Mouse (Mus musculus) heart, postnatal 10 days (tissue): ENCODE results near the gene Hils1. TPM values are rescaled to one million over a fixed set of nuclear protein-coding genes. Genes with fewer than 3 reads are reported as not detected.
A peak's percentile ranks its signal among the peaks of the same experiment; 100 is the strongest.

Source experiments
- DNase-seq, 2 experiments: peaks; one replicate each; pipeline ENCODE4 v3.0.0; 2021
- intact Hi-C: fragments of 180-260 bp; cut with DNase I; formaldehyde crosslinking; loops from one replicate; pipeline ENCODE4 v1.15.1; 2025
- total RNA-seq, 2 experiments: library from RNA; stranded (reverse); gene quantifications; 2 replicates each; pipeline ENCODE4 v1.2.3; 2021

Gene Hils1
- total RNA-seq, 2 experiments from 2014 or later, result not detected

- intact Hi-C loops, result no loop called here
- DNase-seq, result no peak
Observed at GRCm38 (mm10) chr11:94985822-94986221, 18.4 kb downstream of the Hils1 start.

- DNase-seq, result peak in 1 of 2 experiments; percentile 8
- intact Hi-C loops, result no loop called here
Observed at GRCm38 (mm10) chr11:94986435-94986834, 19.0 kb downstream of the Hils1 start.

GRCm38 (mm10) chr11:94987341-94987740 lies 19.9 kb downstream of the Hils1 start:
- peak in 1 of 2 experiments; percentile 7 for DNase-seq
- intact Hi-C loops, result no loop called here

DNA sequence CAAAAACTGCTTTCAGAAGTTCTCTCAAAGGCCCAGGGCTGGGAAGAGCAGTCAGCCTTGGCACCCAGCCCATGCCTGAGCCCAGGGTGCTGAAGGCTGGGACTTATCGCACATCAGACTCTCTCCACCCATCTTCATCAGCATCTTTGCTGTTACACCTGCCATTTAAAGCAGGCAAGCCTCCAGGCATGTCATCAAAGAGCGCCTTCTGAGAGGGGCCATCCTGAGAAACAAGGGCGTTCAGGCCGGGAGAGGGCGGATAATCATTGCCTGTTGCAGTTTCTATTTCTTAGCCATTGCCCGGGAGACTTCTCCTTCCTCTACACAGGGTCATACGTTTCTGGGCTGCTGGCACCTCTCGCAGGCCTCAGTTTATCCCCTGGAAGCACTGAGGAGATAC lies 20.5 kb downstream of the Hils1 start:
- intact Hi-C loops, result no loop called here
- DNase-seq, result peak in 1 of 2 experiments; percentile 22

- intact Hi-C loops, result loop anchor here (1.0 kb wide), 1 partner anchor 10 kb away; no protein-coding TSS in a partner anchor
Observed at GRCm38 (mm10) chr11:94988780-94989561, 21.6 kb downstream of the Hils1 start.

GRCm38 (mm10) chr11:94989562-94990017 lies 22.2 kb downstream of the Hils1 start:
- DNase-seq, result peak; percentile 91
- intact Hi-C loops, result loop anchor here (1.0 kb wide), 1 partner anchor 10 kb away; no protein-coding TSS in a partner anchor

More at GRCm38 (mm10) chr11:94988780-94989561, 21.6 kb downstream of the Hils1 start:
- DNase-seq, result peak; percentile 54 to 67

DNA sequence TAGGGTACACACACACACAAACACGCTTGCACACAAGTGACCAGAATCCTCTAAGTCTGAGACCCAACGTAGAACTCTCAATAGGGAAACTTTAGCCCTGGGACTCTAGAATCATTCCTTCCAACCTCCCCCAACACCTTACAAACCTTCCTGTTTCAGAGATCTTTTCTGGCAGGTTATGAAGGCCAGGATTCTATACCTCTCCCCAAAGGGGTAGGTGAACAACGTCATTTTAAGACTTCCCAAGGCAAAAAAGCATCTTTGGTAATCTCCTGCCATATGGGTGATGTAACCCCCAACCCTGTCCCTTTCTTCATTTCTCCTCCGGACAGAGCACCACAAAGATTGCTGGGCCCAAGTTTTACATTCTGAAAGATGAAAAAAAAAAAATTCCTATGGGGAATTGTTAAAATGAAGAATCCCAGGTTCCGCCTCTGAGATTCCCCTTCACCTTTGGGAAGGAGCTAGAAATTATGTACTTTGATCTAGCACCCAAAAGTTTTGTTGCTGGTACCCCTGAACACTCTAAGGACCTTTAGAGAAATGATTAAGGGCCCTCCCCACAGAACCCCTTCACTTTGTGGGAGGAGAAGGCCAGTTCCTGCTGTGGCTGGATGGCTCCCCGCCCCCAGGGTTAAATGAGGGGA lies 22.8 kb downstream of the Hils1 start:
- DNase-seq, result no peak
- intact Hi-C loops, result no loop called here

DNA sequence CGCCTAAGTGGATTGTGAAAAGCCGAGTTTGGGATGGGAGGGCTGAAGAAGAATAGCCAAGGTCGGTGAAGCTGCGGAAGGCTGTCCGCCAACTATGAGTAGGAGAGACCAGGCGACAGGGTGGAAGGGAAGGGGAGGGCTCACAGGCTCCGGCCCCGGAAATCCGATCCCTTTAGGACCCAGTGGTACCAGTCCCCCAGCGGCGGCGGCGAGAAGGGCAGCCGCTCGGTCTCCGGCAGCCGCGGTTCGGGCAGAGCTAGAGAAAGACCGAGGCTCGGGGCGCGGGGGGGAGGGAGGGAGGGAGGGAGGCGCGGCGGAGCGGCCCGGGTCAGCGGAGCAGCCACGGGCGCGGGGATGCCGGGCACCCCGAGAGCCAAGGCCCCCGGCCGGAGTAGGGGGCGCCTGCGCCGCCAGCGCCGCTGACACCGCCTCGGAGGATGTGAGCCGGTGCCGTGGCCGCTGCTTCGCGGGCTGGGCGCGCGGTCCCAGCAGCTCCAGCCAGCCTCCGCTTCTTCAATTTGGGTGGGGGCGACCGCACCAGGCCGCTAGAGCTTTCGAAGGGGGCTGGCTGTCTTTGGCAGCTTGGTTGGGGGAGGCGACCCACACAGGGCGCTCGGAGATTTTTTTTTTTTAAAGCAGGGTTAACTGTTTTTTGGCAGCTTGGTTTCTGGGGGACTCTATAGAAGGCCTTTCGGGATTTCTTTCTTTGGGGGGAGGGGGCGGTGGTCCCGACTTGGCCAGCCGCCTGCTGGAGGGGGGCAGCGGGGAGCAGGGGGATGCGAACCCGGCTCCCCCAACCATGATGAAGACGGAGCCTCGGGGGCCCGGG lies 23.6 kb downstream of the Hils1 start, which contains the start of gene Ppp1r9b:
Gene Ppp1r9b (plus strand): TSS at position 287 of the 829 bp plus-strand sequence.
- DNase-seq, result peak; percentile 96
- intact Hi-C loops, result no loop called here

GRCm38 (mm10) chr11:94991641-94992479 lies 24.5 kb downstream of the Hils1 start:
- DNase-seq, result peak; percentile 64 to 70
- intact Hi-C loops, result no loop called here

- intact Hi-C loops, result no loop called here
- DNase-seq, result peak in 1 of 2 experiments; percentile 41
Observed at GRCm38 (mm10) chr11:94992480-94992753, 25.0 kb downstream of the Hils1 start.

DNA sequence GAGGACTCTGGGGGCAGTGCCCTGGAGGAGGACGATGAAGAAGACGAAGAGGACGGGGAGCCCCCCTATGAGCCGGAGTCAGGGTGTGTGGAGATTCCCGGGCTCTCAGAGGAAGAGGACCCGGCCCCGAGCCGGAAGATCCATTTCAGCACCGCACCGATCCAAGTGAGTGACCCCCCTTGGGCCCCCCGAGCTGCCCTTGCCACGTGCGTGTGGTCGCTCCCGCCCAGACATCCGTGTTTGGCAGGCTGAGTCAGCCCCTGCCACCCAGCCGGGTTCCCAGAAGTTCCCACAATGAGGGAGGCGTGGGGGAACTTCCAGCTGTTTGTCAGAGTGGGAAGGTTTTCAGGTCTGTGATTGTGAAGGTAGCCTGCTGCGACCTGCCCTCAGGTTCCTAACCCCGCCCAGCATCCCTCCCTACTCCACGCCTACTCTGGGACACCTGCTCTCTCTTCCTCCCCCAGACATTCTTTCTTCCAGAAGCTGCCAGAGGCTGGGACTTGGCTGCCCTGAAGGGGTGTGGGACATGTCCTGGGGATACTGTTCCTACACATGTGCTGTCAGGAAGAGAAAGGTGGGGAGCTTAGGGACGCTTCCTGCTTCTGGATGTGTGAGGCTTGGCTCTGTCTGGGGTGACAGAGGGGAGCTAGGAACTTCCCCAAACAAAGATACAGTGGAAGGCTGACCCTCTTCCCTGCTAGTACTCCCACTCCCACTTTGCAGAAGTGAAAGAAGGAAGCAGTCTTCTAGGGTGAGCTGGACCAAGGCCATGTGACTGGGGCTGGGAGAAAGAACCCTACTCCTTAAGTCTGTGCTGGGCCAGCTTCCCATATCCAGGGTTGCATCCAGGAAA lies 25.6 kb downstream of the Hils1 start:
- peak; percentile 64 to 67 for DNase-seq
- intact Hi-C loops, result no loop called here

GRCm38 (mm10) chr11:94994208-94994814 lies 26.9 kb downstream of the Hils1 start:
- peak; percentile 53 to 69 for DNase-seq
- intact Hi-C loops, result no loop called here

GRCm38 (mm10) chr11:94994947-94995772 lies 27.8 kb downstream of the Hils1 start:
- intact Hi-C loops, result no loop called here
- DNase-seq, result peak in 1 of 2 experiments; percentile 5

GRCm38 (mm10) chr11:94996101-94996500 lies 28.7 kb downstream of the Hils1 start:
- intact Hi-C loops, result no loop called here
- no peak for DNase-seq

DNA sequence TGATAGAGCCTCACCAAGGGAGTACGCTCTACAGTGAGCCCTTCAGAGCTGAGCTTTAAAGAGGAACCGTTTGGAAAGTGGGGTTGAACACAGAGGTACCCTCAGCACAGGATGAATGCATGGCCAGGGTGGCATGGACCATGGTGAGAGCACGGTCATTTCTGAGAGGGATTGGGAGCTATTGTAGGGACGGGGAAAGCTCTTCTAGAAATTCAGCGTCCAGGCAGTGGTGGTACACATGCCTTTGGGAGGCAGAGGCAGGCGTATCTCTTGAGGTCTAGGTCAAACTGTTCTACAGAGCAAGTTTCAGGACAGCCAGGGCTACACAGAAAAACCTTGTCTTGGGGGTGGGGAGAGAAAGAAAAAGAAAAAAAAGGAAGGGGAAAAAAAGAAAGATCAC lies 29.6 kb downstream of the Hils1 start:
- intact Hi-C loops, result no loop called here
- DNase-seq, result no peak

GRCm38 (mm10) chr11:94997596-94997995 lies 30.2 kb downstream of the Hils1 start:
- intact Hi-C loops, result no loop called here
- no peak for DNase-seq

- intact Hi-C loops, result no loop called here
- DNase-seq, result no peak
Observed at GRCm38 (mm10) chr11:94998041-94998531, 30.7 kb downstream of the Hils1 start.

DNA sequence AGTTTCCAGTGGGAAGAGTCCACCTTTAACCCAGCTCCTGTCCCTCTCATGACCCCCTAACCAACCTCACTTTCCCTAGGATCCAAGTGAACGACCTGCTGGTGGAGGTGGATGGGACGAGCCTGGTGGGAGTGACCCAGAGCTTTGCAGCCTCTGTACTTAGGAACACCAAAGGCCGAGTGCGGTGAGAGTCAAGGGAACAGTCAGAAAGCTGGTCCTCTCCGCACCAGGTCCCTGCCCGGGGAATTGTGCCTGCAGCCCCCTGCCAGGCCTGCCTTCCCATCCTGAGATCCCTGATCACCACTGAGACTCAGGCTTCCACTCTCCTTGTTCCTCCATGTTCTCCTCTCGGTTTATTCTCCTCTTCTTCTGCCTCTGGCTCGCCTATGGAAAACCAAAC lies 32.7 kb downstream of the Hils1 start:
- intact Hi-C loops, result loop anchor here (2.0 kb wide), 1 partner anchor 61 kb away; no protein-coding TSS in a partner anchor
- DNase-seq, result no peak
